Comparison of ENCODE assay signal across 8 mouse cellular contexts in the genomic region with DNA sequence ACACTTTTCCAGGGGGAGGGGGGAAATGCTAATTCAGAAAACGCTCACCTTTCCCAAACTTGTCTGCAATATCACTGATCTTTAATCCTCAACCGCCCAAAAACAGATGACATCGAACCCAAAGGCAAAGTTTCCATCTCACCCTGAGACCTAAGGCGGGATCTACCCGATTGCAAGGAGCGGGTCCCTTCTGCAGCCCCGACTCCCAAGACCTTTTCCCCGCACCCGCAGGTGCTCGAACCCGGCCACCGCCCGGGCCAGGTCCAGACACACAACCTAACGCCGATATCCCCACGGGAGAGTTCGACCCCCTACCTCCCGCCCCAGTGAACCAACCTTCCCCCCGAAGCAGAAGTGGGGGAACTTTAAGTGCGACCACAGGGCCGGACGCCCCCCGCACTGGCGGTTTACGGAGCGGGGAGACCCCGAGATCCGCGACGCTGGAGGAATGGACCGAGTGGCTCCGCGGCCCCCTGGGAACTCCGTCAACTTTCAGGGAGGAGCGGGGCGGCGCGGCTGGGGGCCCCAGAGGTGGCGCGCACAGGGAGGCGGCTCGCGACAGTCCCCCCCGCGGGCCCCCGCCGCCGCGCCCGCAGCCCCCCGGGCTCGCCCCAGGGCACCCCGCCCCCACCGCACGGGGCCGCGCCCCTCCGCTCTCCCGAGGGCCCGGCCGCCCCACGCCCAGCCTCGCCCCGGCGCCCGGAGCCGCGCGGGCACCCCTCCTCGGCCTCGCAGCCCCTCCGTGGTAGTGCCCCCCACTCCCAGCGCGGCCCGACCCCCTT. TPM values are rescaled to one million over a fixed set of nuclear protein-coding genes. Genes with fewer than 3 reads are reported as not detected.
A peak's percentile ranks its signal among the peaks of the same experiment; 100 is the strongest.
DNase-seq lines count a peak whose midpoint lies in the region; ATAC-seq and TF ChIP-seq lines count a peak whose summit lies in the region.

No protein-coding gene starts in this region.

- H3K4me3 ChIP-seq in bone marrow macrophage, adult 2 months (ENCODE audit: insufficient read depth, low read length): peak overlapping the region; percentile 61
- peak overlapping the region; percentile 94 for H3K4me3 ChIP-seq in forebrain, embryonic 15.5 days
- H3K4me3 ChIP-seq in hindbrain, embryonic 15.5 days: peak overlapping the region; percentile 96
- H3K4me3 ChIP-seq in liver, embryonic 13.5 days (replicated peaks): peak overlapping the region; percentile 95
- H3K4me3 ChIP-seq in olfactory bulb, adult 2 months (ENCODE audit: insufficient read depth, low read depth, low read length): peak overlapping the region; percentile 99

- DNase-seq in right cerebral cortex, postnatal 10 days (ENCODE audit: low spot score in 2 of 2): peak; percentile 42 to 47
- DNase-seq in right cerebral cortex, postnatal 36 days (ENCODE audit: low spot score in 2 of 2): no peak
- DNase-seq in liver, embryonic 13.5 days: peak; percentile 22

- H3K4me2 ChIP-seq in forebrain, embryonic 15.5 days (replicated peaks): peak overlapping the region; percentile 96
- peak overlapping the region; percentile 96 for H3K4me2 ChIP-seq in hindbrain, embryonic 15.5 days
- peak overlapping the region; percentile 98 for H3K4me2 ChIP-seq in liver, embryonic 13.5 days

- peak overlapping the region; percentile 100 for H3K27ac ChIP-seq in bone marrow macrophage, adult 2 months (ENCODE audit: insufficient read depth, low read depth, low read length)
- H3K27ac ChIP-seq in forebrain, embryonic 15.5 days (replicated peaks): peak overlapping the region; percentile 99
- peak overlapping the region; percentile 100 for H3K27ac ChIP-seq in hindbrain, embryonic 15.5 days (replicated peaks)
- H3K27ac ChIP-seq in liver, embryonic 13.5 days: peak overlapping the region; percentile 92
- H3K27ac ChIP-seq in olfactory bulb, adult 2 months (ENCODE audit: insufficient read depth, low read depth, low read length): peak overlapping the region; percentile 82

- no peak for TF ChIP-seq CTCF in bone marrow macrophage, adult 2 months (IDR thresholded peaks at IDR 0.05; ENCODE audit: low read depth, low read length)
- no peak for TF ChIP-seq CTCF in olfactory bulb, adult 2 months (IDR thresholded peaks at IDR 0.05; ENCODE audit: insufficient read depth, low read depth, low read length)

- ATAC-seq in forebrain, embryonic 15.5 days (replicated peaks): peak; percentile 58
- ATAC-seq in hindbrain, embryonic 15.5 days (ENCODE audit: low FRiP score, low read depth): peak; percentile 52
- ATAC-seq in liver, embryonic 13.5 days (ENCODE audit: low read depth): peak; percentile 75
- no peak for ATAC-seq in frontal cortex, adult (ENCODE audit: low TSS enrichment)

- no peaks in the 10 kb centered on the region for H3K9me3 ChIP-seq in forebrain, embryonic 15.5 days
- no peaks in the 10 kb centered on the region for H3K9me3 ChIP-seq in hindbrain, embryonic 15.5 days
- H3K9me3 ChIP-seq in liver, embryonic 13.5 days (replicated peaks): no peaks in the 10 kb centered on the region

- H3K4me1 ChIP-seq in bone marrow macrophage, adult 2 months (ENCODE audit: control insufficient read depth, insufficient read depth, low read length): peaks cover 28% of the 10 kb centered on the region
- H3K4me1 ChIP-seq in forebrain, embryonic 15.5 days: peaks cover 18% of the 10 kb centered on the region
- H3K4me1 ChIP-seq in hindbrain, embryonic 15.5 days (replicated peaks): peaks cover 22% of the 10 kb centered on the region
- H3K4me1 ChIP-seq in liver, embryonic 13.5 days (replicated peaks): peaks cover 47% of the 10 kb centered on the region
- H3K4me1 ChIP-seq in olfactory bulb, adult 2 months (ENCODE audit: control insufficient read depth, insufficient read depth, low read length): peaks cover 10% of the 10 kb centered on the region

- H3K36me3 ChIP-seq in forebrain, embryonic 15.5 days: no peaks in the 10 kb centered on the region
- H3K36me3 ChIP-seq in hindbrain, embryonic 15.5 days: no peaks in the 10 kb centered on the region
- no peaks in the 10 kb centered on the region for H3K36me3 ChIP-seq in liver, embryonic 13.5 days

- TF ChIP-seq POLR2A in bone marrow macrophage, adult 2 months (IDR thresholded peaks at IDR 0.05; ENCODE audit: borderline replicate concordance, low read depth, low read length): no peak
- no peak for TF ChIP-seq POLR2A in olfactory bulb, adult 2 months (IDR thresholded peaks at IDR 0.05; ENCODE audit: insufficient read depth, low read depth, low read length)

- H3K27me3 ChIP-seq in forebrain, embryonic 15.5 days: no peaks in the 10 kb centered on the region
- no peaks in the 10 kb centered on the region for H3K27me3 ChIP-seq in hindbrain, embryonic 15.5 days
- H3K27me3 ChIP-seq in liver, embryonic 13.5 days: no peaks in the 10 kb centered on the region

- peak overlapping the region; percentile 98 for H3K9ac ChIP-seq in forebrain, embryonic 15.5 days (replicated peaks)
- peak overlapping the region; percentile 100 for H3K9ac ChIP-seq in hindbrain, embryonic 15.5 days
- H3K9ac ChIP-seq in liver, embryonic 13.5 days: peak overlapping the region; percentile 97

- WGBS in forebrain, embryonic 15.5 days: under 1% methylated on average over 47 of the region's 75 CpGs
- WGBS in hindbrain, embryonic 15.5 days: under 1% methylated on average over 37 of the region's 75 CpGs
- WGBS in liver, embryonic 13.5 days (ENCODE audit: insufficient replicate concordance): under 1% methylated on average over 58 of the region's 75 CpGs
- WGBS in olfactory bulb, adult 2 months: under 1% methylated on average over 54 of the region's 75 CpGs

RNA-seq across cellular contexts. Expression of a gene that starts 0.6 kb away (rescaled TPM):
- 113 and 133 TPM in 2 replicates for polyA plus RNA-seq in bone marrow macrophage, adult 2 months (2012; ENCODE audit: insufficient read depth, insufficient read length, missing spikeins)
- 37.6 TPM in 2 replicates for polyA plus RNA-seq in forebrain, embryonic 15.5 days (2015; fragmentation: Nextera tagmentation; extraction: Ambion mirVana)
- polyA plus RNA-seq in hindbrain, embryonic 15.5 days (2015; fragmentation: Nextera tagmentation; extraction: Ambion mirVana): 35.0 and 38.9 TPM in 2 replicates
- 10.6 and 11.0 TPM in 2 replicates for polyA plus RNA-seq in liver, embryonic 13.5 days (2015; fragmentation: Nextera tagmentation; extraction: Ambion mirVana)
- polyA plus RNA-seq in olfactory bulb, adult 2 months (2012; ENCODE audit: insufficient read depth, insufficient read length, low replicate concordance, missing spikeins): 95.0 and 201 TPM in 2 replicates

Comparison
In these comparisons a context has a peak if more than half of its experiments do, and no peak if none do; other contexts are left out.
1. DNase-seq: peak in right cerebral cortex, postnatal 10 days (2 of 2) and liver, embryonic 13.5 days (single experiment); none in right cerebral cortex, postnatal 36 days (0 of 2).
2. Peak in every context shown above with its lines, with median percentiles within 50 percentile points of each other: H3K27ac ChIP-seq, H3K4me3 ChIP-seq, H3K4me2 ChIP-seq and H3K9ac ChIP-seq.